Mouse (Mus musculus) CD4-positive helper T cell, adult 2 months (primary cell): ENCODE results near the gene Col1a2.

ENCODE experiments used
- DNase-seq: peaks from one replicate; pipeline ENCODE4 v3.0.0-alpha.2; 2012; ENCODE audit warnings: low read depth, missing footprints, low spot score

Gene Col1a2

DNA sequence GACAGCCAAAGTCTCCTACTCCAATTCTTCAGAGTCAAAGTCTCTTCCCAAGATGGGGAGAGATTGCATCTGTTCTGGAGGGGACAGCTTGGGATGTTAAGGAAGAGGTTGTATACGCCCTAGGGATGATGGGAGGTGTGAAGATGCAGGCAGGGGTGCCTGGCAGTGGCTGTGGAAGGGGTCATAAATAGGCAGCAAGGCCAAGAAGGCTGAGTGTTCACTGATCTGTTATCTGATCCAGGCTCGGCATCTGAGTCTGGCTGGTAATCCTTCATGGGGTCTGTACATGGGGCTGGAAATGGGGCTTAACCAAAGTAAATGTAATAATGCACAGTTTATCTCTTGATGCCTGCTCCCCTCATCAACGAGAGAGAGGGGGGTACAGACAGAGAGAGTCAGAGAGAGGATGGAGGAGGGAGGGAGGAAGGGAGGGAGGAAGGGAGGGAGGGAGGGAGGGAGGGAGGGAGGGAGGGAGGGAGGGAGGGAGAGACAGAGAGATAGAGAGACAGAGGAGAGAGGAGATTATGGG is at the start of gene Col1a2:
Col1a2 (plus strand) TSS at position 212 of the 529 bp plus-strand sequence.
- DNase-seq = no peak

- no peak for DNase-seq
These were observed 49.1 kb upstream of the Col1a2 start for GRCm38 (mm10) chr6:4455518-4455917.

- DNase-seq = no peak
These were observed 48.5 kb upstream of the Col1a2 start for GRCm38 (mm10) chr6:4455961-4456617.

DNA sequence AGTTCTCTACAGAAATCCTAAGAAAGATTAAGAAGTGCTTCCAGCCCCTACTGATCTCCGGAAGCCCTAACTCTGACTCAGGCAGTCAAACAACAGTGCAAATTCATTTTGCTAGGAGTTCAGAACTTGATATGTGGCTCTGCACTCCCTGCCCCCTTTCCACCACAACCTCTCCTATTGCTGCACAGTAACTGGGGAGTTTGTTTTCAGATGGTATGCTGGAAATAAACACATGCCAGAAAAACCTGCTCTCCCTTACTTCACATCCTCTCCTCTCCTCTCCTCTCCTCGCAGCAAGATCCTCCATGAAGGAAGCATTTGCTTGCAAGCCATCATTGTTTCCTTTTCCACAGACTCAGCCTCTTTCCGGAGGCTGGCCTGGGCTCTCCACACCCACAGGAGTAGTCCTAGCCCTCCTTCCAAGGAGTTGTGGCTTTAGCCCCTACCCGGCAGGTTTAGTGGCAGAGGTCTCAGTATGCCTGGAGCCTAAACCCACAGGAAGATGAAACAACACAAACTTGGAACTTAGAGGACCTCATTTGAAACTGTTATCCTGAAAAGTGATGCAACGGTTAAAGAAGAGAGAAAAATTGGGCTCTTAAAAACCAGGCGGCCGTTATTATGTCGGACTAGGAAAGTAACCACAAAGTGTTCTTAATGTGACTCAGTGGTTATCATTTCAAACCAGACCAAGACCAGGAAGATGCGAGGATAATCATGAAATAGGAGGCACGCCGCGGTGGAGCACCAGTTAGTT is 47.7 kb upstream of the Col1a2 start:
- DNase-seq = no peak

GRCm38 (mm10) chr6:4457555-4457996 is 47.0 kb upstream of the Col1a2 start:
- DNase-seq = no peak

DNA sequence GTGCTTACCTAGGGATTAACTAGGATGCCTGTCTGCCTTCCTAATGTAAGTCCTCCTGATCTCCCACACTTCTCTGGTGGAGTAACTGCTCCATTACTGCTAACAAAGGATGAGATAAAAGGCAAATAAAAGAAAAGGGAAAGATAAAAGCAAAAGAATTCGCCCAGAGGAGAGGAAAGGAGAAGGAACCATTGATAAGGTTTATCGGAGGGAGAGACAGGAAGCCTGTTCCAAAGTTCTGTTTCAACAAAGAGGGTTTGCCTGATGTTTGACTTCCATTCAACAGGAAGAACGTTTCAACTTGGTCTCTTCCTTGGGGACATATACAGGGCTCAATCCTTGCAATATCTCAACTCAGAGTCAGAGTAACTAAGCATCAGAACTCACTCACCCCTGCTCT is 39.3 kb upstream of the Col1a2 start:
- DNase-seq = no peak

- no peak for DNase-seq
These were observed 21.1 kb upstream of the Col1a2 start for GRCm38 (mm10) chr6:4483577-4483936.

DNA sequence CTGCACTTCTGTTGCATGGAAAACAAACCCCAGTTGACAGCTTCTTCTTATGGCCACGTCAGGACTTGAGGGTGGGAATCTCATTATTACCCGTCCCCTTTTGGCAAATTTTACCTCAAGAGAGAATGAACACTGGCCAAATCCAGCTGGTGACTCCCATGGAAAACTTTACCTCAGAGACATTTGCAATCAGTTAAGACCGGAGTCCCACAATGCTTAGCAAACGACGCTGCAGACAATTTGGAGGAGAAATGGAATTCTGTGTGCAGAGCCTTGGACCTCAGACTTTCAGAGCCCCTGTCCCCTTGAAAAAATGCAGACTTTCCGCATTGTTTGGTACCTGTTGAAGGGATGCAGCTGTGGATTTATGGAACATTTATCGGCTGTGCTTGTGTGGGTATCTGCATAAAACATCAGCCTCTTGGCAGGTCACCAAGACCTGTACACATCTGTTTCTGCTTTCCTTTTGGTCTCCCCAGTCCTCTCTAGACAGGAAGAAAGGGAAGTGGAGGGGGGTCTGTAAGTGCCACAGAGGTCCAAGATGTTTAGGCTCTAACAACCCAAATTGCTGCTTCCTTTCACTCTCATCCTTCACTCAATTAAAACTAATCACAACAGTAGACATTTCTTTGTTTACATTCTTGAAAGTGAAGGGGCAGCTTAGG is 20.5 kb upstream of the Col1a2 start:
- no peak for DNase-seq

- DNase-seq = no peak
These were observed 16.3 kb upstream of the Col1a2 start for GRCm38 (mm10) chr6:4488349-4488748.

DNA sequence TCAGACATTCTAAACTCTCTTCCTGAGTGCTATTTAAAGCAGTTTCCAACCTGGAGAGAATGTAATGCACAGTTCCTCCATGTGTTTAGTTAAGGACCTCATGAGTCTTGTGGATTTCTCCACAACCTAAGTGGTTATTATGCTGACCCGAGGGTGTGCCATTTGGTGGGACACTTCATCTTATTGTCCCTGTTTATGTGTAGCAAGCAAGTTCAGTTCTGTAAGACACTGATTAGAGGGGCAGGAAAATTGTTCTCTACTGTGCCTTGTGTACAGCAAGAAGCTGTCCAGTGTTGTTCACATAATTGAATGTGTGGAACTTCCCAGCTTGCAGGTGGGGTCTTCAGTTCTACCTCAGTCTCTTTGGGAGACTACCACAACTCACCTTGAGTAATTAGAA is 15.6 kb upstream of the Col1a2 start:
- DNase-seq = no peak

GRCm38 (mm10) chr6:4489366-4490245 is 15.0 kb upstream of the Col1a2 start:
- no peak for DNase-seq

- DNase-seq = no peak
These were observed 10.9 kb upstream of the Col1a2 start for GRCm38 (mm10) chr6:4493666-4494065.

DNA sequence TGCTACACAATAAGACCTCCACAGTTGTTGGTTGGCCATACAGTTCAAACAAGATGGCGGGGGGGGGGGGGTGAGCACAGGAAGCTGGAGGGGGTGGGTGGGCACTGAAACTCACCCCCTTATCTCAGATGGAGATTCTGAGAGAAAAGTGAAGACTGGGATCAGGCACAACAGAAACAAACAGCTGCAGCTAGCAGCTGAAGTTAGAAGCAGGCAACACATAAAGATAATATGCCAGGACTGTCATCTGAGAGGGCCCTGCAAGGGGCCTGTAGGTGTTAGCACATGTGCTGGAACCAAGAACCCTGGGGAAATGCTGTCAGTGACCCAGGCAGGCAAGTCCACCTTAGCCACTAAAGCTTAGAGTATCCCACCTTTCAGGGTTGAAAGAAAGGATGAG is 8.2 kb upstream of the Col1a2 start:
- DNase-seq = no peak

DNA sequence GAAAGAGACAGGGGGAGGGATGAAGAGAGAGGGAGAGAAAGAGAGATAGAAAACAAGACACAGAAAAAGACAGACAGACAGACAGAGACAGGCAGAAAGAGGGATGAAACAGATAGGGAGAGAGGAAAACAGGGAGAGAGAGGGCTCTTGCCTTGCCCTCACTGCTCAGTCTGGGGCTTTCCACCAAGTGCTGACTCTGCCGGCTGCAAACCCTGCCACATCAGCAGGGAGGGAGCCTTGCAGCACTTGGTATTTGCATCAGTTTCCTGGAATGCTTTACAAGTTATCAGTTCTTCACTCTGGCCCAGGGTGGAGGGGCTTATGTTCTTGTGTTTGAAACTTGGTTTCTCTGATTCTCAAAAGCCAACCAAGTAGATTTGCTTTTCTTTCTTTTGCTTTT is 1.5 kb upstream of the Col1a2 start:
- DNase-seq = no peak

DNA sequence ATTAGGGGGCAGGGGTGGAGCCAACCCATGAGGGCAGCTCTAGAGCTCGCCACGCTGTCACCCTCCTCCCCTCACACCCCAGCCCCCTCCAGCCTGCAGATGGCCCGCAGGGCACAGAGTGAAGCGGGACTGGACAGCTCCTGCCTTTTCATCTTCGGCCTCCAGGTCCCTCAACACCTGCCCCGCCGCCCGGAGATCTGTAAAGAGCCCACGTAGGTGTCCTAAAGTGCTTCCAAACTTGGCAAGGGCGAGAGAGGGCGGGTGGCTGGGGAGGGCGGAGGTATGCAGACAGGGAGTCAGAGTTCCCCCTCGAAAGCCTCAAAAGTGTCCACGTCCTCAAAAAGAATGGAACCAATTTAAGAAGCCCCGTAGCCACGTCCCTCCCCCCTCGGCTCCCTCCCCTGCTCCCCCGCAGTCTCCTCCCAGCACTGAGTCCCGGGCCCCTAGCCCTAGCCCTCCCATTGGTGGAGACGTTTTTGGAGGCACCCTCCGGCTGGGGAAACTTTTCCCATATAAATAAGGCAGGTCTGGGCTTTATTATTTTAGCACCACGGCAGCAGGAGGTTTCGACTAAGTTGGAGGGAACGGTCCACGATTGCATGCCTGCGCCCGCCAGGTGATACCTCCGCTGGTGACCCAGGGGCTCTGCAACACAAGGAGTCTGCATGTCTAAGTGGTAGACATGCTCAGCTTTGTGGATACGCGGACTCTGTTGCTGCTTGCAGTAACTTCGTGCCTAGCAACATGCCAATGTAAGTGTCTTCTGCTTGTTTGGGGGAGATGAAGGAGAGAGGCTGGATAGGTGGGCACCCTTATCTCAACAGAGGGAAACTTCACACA is 764 bp downstream of the Col1a2 start:
- DNase-seq = no peak

GRCm38 (mm10) chr6:4506106-4506505 is 1.5 kb downstream of the Col1a2 start:
- no peak for DNase-seq

- DNase-seq = no peak
These were observed 2.2 kb downstream of the Col1a2 start for GRCm38 (mm10) chr6:4506791-4507190.

GRCm38 (mm10) chr6:4507323-4507722 is 2.7 kb downstream of the Col1a2 start:
- no peak for DNase-seq

DNA sequence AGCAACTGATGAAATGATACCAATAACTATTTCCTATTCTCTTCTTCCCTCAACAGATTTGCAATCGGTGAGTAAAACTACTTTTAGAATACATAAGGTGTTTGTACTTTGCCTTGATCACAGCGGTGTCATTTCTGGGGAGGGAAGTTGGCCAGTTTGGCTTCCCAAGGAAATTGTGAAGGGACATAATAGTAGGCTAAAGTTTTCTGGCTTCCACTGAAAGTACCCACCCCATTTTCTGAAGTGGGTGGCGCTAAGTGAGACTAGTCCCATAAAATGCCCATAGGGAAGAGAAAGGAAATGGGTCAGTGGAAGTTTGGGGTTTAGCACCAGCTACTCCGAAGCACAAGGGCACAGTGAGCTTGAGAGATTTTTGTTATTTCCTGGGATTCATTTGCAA is 3.7 kb downstream of the Col1a2 start:
- no peak for DNase-seq

DNA sequence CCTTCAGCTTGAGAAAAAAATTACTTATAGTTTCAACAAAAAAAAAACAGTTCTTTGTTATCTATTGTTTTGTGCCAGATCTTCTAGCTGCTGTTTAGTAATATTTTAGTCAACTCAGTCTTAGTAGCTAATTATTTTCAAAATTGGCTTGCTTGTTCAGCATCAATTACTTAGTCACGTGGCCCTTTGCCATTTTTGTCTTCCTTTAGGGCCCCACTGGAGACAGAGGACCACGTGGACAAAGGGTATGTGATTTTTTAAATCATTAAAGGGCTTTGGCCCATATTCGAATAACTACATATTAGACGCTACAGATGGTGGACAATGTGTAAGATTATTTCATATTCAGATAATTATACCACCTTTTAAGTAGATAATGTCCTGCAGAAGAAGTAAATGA is 4.8 kb downstream of the Col1a2 start:
- DNase-seq = no peak

- DNase-seq = no peak
These were observed 10.1 kb downstream of the Col1a2 start for GRCm38 (mm10) chr6:4514671-4515070.
